Mouse (Mus musculus) limb, embryonic 11.5 days (tissue): ENCODE results near the gene Mrps14. TPM values are rescaled to one million over a fixed set of nuclear protein-coding genes. Genes with fewer than 3 reads are reported as not detected.

Source experiments
- ATAC-seq: fragments of 200-750 bp; cut with Nextera tagmentation; 2 replicates; pipeline ENCODE4 v1.8.0; 2017; ENCODE audit warnings: low read depth; ENCODE audit not compliant: insufficient number of reproducible peaks, low FRiP score, low TSS enrichment
- DNase-seq: peaks from one replicate; pipeline ENCODE4 v3.0.0-alpha.2; 2015; ENCODE audit warnings: low spot score
- H3K27ac ChIP-seq: fragments of 300-500 bp; sonication (generic); replicated peaks from 2 replicates; pipeline ENCODE4 v1.5.1; 2014; ENCODE audit warnings: low read depth, mild to moderate bottlenecking, low read length
- H3K27me3 ChIP-seq: fragments of 300-500 bp; sonication (generic); 2 replicates; pipeline ENCODE4 v1.6.1; 2014; ENCODE audit warnings: mild to moderate bottlenecking, low read length, mixed read lengths; ENCODE audit not compliant: control insufficient read depth, insufficient read depth
- H3K36me3 ChIP-seq: fragments of 300-500 bp; sonication (generic); 2 replicates; pipeline ENCODE4 v1.6.1; 2014; ENCODE audit warnings: mild to moderate bottlenecking, low read length, moderate library complexity, mixed read lengths; ENCODE audit not compliant: control insufficient read depth, insufficient read depth
- H3K4me1 ChIP-seq: fragments of 300-500 bp; sonication (generic); 2 replicates; pipeline ENCODE4 v1.6.1; 2014; ENCODE audit warnings: low read length, mixed read lengths; ENCODE audit not compliant: control insufficient read depth, insufficient read depth
- H3K4me2 ChIP-seq: fragments of 300-500 bp; sonication (generic); 2 replicates; pipeline ENCODE4 v1.6.1; 2014; ENCODE audit warnings: low read depth, mild to moderate bottlenecking, moderate library complexity; ENCODE audit not compliant: severe bottlenecking
- H3K4me3 ChIP-seq: fragments of 300-500 bp; sonication (generic); 2 replicates; pipeline ENCODE4 v1.5.1; 2014; ENCODE audit warnings: low read depth, low read length
- H3K9ac ChIP-seq: fragments of 300-500 bp; sonication (generic); 2 replicates; pipeline ENCODE4 v1.6.1; 2014; ENCODE audit warnings: mild to moderate bottlenecking, low read length
- H3K9me3 ChIP-seq: fragments of 300-500 bp; sonication (generic); 2 replicates; pipeline ENCODE4 v1.6.1; 2016; ENCODE audit warnings: low read length; ENCODE audit not compliant: control insufficient read depth
- WGBS: fragments of 180-500 bp; shearing (Covaris S2); extraction: QIAGEN DNeasy Blood & Tissue Kit; methylation state at CpG from one replicate; pipeline ENCODE4 v1.1.7; 2014; 5-methylcytosine and 5-hydroxymethylcytosine counted together
- polyA plus RNA-seq: library from polyadenylated mRNA; unstranded; fragments of >200 nt; fragmentation: Nextera tagmentation; extraction: Ambion mirVana; gene quantifications from 2 replicates; pipeline ENCODE4 v1.2.1, GENCODE M21; 2014

Mrps14 gene
- polyA plus RNA-seq, 1 experiment from 2014 or later: 239 TPM

DNA sequence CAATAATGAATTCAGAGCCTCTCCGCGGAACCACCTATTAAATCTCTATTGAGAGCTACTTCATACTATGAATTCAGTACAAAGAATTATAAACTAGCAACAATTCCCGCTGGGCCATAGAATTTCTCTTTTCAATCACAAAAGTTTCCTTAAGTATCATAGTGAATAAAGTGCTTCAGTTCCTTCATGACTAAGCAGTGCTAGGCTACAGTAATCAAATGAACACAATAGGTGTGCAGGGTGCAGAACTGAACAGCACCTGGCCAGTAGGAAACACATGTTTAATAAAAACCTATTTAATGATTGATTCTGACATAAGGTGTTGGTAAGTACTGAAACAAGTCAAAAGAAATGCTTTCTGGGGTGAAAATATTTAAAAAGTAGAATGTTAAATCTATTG is 37.1 kb downstream of the Mrps14 start:
- Histone ChIP-seq H3K27ac (no peak overlapping the region), H3K9me3 (no peaks in the 10 kb centered on the region), H3K4me3 (no peak overlapping the region), H3K36me3 (no peaks in the 10 kb centered on the region), H3K9ac (no peak overlapping the region), H3K4me2 (no peak overlapping the region), H3K4me1 (no peaks in the 10 kb centered on the region), H3K27me3 (no peaks in the 10 kb centered on the region)
- ATAC-seq: no peak
- no peak for DNase-seq
- 95% methylated on average over 3 of the region's 3 CpGs for WGBS

DNA sequence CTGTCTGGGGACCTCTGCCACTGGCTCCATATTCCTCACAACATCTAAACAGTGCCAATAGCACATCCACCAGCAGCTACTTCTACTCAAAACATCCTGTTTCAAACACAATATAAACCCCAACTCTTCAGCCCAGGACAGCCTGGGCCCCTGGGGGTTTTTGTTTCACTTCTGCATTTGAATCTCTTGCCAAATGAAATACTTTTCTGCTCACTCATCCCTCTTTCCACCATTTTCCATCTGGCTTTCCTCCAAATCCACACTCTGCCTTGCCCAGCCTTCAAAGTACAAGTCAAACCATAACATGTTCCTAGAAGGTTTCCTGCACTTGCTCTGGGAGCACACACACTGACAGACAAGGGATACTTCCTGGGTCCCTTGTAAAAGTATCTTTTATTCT is 38.9 kb downstream of the Mrps14 start:
- no peak overlapping the region for H3K27ac ChIP-seq
- H3K9me3 ChIP-seq: no peaks in the 10 kb centered on the region
- DNase-seq (no peak), ATAC-seq (no peak)
- H3K4me1 ChIP-seq: no peaks in the 10 kb centered on the region
- H3K36me3 ChIP-seq: no peaks in the 10 kb centered on the region
- no peaks in the 10 kb centered on the region for H3K27me3 ChIP-seq
- H3K4me3 ChIP-seq: no peak overlapping the region
- H3K4me2 ChIP-seq: no peak overlapping the region
- H3K9ac ChIP-seq: no peak overlapping the region

DNA sequence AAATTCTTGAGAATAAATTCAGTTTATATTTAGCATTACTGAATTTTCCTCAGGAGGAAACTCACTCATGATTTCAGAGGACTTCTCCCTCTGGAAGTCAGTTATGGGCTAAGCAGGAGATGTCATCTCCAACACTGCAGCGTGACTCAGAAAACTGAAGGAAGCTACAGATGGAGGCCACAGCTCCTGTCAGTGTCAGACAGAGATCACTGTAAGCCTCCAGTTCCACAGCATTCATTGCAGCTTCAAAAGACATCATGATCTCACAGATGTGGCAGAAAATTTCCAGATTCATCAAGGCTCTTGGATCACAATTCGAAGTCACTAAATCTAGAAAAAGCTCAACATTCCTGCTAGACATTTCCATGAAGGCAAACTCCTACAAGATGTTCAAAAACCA is 43.0 kb downstream of the Mrps14 start:
- no peak for ATAC-seq
- Histone ChIP-seq H3K4me1 (no peaks in the 10 kb centered on the region), H3K36me3 (no peaks in the 10 kb centered on the region), H3K9me3 (no peaks in the 10 kb centered on the region), H3K9ac (no peak overlapping the region), H3K4me2 (no peak overlapping the region), H3K4me3 (no peak overlapping the region), H3K27ac (no peak overlapping the region), H3K27me3 (no peaks in the 10 kb centered on the region)
- 92% methylated on average over 2 of the region's 2 CpGs for WGBS
- no peak for DNase-seq

DNA sequence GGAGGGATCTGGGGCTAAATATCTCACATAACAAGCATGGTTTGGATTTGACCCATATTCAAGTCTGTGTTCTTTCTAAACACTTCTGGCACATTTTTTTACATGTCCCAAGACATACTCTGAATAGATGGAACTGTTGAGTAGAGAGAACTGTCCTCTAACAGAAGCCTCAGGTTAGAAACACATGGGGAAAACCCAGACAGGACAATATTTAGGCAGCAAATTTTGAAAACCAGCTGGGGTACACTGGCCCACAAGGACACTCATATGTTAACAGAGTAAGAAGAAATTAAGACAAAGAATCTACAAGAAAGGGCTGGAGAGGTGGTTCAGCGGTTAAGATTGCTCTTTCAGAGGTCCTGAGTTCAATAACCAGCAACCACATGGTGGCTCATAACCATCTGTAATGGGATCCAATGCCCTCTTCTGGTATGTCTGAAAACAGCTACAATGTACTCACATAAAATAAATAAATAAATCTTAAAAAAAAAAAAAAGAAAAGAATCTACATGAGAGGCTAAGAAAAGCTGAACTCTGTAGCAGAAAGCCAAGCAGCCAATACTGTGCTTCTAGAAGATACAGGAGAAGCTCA is 43.9 kb downstream of the Mrps14 start:
- no peak overlapping the region for H3K4me3 ChIP-seq
- WGBS: 71% methylated on average over 1 of the region's 1 CpGs
- no peaks in the 10 kb centered on the region for H3K4me1 ChIP-seq
- no peaks in the 10 kb centered on the region for H3K27me3 ChIP-seq
- DNase-seq: no peak
- no peak overlapping the region for H3K27ac ChIP-seq
- no peak overlapping the region for H3K9ac ChIP-seq
- H3K9me3 ChIP-seq: no peaks in the 10 kb centered on the region
- no peak for ATAC-seq
- no peak overlapping the region for H3K4me2 ChIP-seq
- no peaks in the 10 kb centered on the region for H3K36me3 ChIP-seq

DNA sequence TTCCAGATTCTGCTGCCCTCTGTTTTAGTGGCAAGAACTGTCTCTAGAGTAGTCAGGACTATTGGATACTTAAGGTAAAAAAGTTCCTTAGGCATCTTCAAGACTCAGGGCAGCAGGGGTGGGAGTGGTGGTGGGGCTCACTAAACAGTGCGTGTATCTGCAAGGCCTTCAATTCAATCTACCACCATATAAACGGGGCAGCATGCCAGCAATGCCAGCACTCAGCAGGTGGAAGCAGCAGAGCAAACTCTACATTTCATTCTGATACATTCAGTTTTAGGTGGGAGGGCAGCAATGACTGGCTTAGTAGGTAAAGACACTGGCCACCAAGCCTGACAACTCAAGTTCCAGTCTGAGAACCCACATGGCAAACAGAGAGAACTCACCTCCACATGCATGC is 45.1 kb downstream of the Mrps14 start:
- WGBS: 93% methylated on average over 2 of the region's 2 CpGs
- ATAC-seq: no peak
- H3K9ac ChIP-seq: no peak overlapping the region

DNA sequence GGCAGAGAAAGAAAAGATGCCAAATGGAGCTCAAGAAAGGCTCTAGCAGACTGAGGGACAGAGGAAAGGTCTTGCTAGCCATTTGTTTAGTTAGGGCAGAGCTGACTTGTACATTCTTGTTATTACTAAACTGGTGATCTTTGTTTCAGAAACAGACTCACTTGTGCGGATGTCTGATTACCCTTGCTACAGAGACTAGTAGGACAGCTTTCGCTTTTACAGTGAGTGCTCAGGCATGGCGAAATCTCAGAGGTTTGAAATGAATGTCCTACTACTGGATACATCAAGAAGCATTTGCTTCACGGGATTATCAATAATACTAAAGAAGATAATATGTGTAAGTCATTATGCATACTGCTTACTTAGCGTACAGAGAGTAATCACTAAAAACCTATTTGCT is 49.7 kb downstream of the Mrps14 start:
- no peaks in the 10 kb centered on the region for H3K36me3 ChIP-seq
- ATAC-seq: no peak
- no peak for DNase-seq
- no peak overlapping the region for H3K9ac ChIP-seq
- no peaks in the 10 kb centered on the region for H3K9me3 ChIP-seq
- 93% methylated on average over 5 of the region's 5 CpGs for WGBS
- no peak overlapping the region for H3K4me3 ChIP-seq
- H3K27ac ChIP-seq: no peak overlapping the region
- no peaks in the 10 kb centered on the region for H3K4me1 ChIP-seq
- H3K27me3 ChIP-seq: no peaks in the 10 kb centered on the region
- no peak overlapping the region for H3K4me2 ChIP-seq

More for the DNA sequence above, 45.1 kb downstream of the Mrps14 start:
- Histone ChIP-seq H3K27ac (no peak overlapping the region), H3K4me2 (no peak overlapping the region), H3K27me3 (no peaks in the 10 kb centered on the region), H3K9me3 (no peaks in the 10 kb centered on the region), H3K4me3 (no peak overlapping the region), H3K4me1 (no peaks in the 10 kb centered on the region), H3K36me3 (no peaks in the 10 kb centered on the region)
- DNase-seq: no peak

DNA sequence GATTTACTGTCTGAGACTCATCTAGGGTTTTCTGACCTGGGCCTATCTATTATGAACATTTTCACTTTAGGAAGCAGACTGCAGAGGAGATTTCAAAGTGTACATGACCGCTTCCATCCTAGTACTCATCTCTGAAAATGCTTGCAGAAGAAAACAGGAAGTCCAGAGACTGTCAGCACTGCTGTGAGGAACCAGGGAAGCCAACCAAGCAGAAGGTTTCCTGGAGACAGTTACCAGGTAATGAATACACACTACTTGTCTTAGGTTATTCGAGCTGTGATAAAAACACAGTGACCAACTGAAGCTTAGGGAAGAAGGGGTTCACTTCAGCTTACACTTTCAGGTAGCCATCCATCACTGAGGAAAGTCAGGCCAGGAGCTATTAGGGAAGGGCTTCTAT is 50.9 kb downstream of the Mrps14 start:
- WGBS: 83% methylated on average over 2 of the region's 2 CpGs

DNA sequence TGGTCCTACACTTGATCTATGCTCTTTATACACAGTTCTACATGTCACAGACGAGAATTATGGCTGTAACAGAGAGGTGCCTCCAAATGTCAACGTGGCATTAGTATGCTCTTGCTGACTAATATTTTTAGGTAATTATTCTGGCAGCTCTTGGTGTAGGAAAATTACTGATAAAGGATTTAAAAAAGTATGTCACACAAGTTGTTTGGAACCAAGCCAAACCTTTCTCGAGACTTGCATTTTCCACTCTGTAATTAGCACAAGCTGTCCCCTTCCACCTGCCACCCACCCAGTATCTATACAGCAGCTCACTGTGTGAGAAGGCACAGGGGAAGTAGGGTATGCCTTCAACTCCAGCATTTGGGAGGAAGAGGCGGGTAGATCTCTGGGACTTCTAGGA is 51.8 kb downstream of the Mrps14 start:
- Histone ChIP-seq H3K36me3 (no peaks in the 10 kb centered on the region), H3K4me1 (no peaks in the 10 kb centered on the region), H3K9ac (no peak overlapping the region), H3K4me2 (no peak overlapping the region), H3K9me3 (no peaks in the 10 kb centered on the region), H3K4me3 (no peak overlapping the region), H3K27me3 (no peaks in the 10 kb centered on the region), H3K27ac (no peak overlapping the region)
- DNase-seq (no peak), ATAC-seq (no peak)
- WGBS: 82% methylated on average over 4 of the region's 4 CpGs

More for the DNA sequence above, 50.9 kb downstream of the Mrps14 start:
- no peak overlapping the region for H3K4me2 ChIP-seq
- H3K36me3 ChIP-seq: no peaks in the 10 kb centered on the region
- H3K4me3 ChIP-seq: no peak overlapping the region
- ATAC-seq (no peak), DNase-seq (no peak)
- no peak overlapping the region for H3K9ac ChIP-seq
- no peaks in the 10 kb centered on the region for H3K27me3 ChIP-seq
- H3K4me1 ChIP-seq: no peaks in the 10 kb centered on the region
- no peaks in the 10 kb centered on the region for H3K9me3 ChIP-seq
- H3K27ac ChIP-seq: no peak overlapping the region

DNA sequence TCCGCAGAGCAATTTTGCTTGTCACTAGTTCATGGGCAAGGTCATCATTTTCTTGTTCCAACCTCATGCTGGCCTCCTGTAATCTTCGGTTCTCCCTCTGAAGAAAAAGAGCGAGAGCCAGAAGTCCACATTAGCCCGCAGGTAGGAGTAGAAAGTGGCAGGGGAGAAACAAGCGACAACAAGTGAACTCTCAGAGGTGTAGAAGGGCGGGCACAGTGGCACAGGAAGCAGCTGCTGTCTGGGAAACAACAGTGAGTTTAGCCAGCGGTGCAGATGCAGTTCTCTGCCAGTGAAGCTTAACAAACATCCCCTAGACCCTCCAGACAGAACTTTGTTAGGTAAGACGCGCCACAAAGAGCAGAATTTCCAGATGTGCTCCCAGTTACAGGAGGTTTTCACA is 52.5 kb downstream of the Mrps14 start:
- H3K27me3 ChIP-seq: no peaks in the 10 kb centered on the region
- no peak overlapping the region for H3K27ac ChIP-seq
- H3K4me3 ChIP-seq: no peak overlapping the region
- H3K4me1 ChIP-seq: no peaks in the 10 kb centered on the region
- H3K4me2 ChIP-seq: no peak overlapping the region
- WGBS: 79% methylated on average over 9 of the region's 9 CpGs
- no peaks in the 10 kb centered on the region for H3K9me3 ChIP-seq
- no peak overlapping the region for H3K9ac ChIP-seq
- no peak for DNase-seq
- H3K36me3 ChIP-seq: no peaks in the 10 kb centered on the region
- no peak for ATAC-seq
